Mouse (Mus musculus) neural tube, embryonic 15.5 days (tissue): Measurements from ENCODE around the gene Pccb. TPM values are rescaled to one million over a fixed set of nuclear protein-coding genes. Genes with fewer than 3 reads are reported as not detected.

Experiments used
- ATAC-seq: fragments of 200-750 bp; cut with Nextera tagmentation; 2 replicates; pipeline ENCODE4 v1.8.0; 2017; ENCODE audit warnings: mild to moderate bottlenecking, moderate TSS enrichment, moderate library complexity; ENCODE audit not compliant: low FRiP score
- H3K27ac ChIP-seq: fragments of 300-500 bp; sonication (generic); replicated peaks from 2 replicates; pipeline ENCODE4 v1.5.1; 2015; ENCODE audit warnings: mild to moderate bottlenecking, inconsistent platforms
- H3K27me3 ChIP-seq: fragments of 300-500 bp; sonication (generic); replicated peaks from 2 replicates; pipeline ENCODE4 v1.6.1; 2015; ENCODE audit warnings: inconsistent platforms
- H3K36me3 ChIP-seq: fragments of 300-500 bp; sonication (generic); 2 replicates; pipeline ENCODE4 v1.6.1; 2015; ENCODE audit warnings: inconsistent platforms
- H3K4me1 ChIP-seq: fragments of 300-500 bp; sonication (generic); 2 replicates; pipeline ENCODE4 v1.6.1; 2015; ENCODE audit warnings: inconsistent platforms
- H3K4me2 ChIP-seq: fragments of 300-500 bp; sonication (generic); 2 replicates; pipeline ENCODE4 v1.6.1; 2015; ENCODE audit warnings: inconsistent platforms, mild to moderate bottlenecking, moderate library complexity
- H3K4me3 ChIP-seq: fragments of 300-500 bp; sonication (generic); replicated peaks from 2 replicates; pipeline ENCODE4 v1.5.1; 2015; ENCODE audit warnings: mild to moderate bottlenecking, inconsistent platforms
- H3K9ac ChIP-seq: fragments of 300-500 bp; sonication (generic); replicated peaks from 2 replicates; pipeline ENCODE4 v1.6.1; 2015; ENCODE audit warnings: mild to moderate bottlenecking, inconsistent platforms
- H3K9me3 ChIP-seq: fragments of 300-500 bp; sonication (generic); replicated peaks from 2 replicates; pipeline ENCODE4 v1.6.1; 2016; ENCODE audit warnings: inconsistent platforms
- WGBS: fragments of 180-500 bp; shearing (Covaris S2); methylation state at CpG from one replicate; pipeline ENCODE4 v1.1.7; 2015; ENCODE audit warnings: mixed read lengths; 5-methylcytosine and 5-hydroxymethylcytosine counted together
- polyA plus RNA-seq: library from polyadenylated mRNA; unstranded; fragments of >200 nt; fragmentation: Nextera tagmentation; extraction: Ambion mirVana; gene quantifications from 2 replicates; pipeline ENCODE4 v1.2.1, GENCODE M21; 2015

Pccb gene
- polyA plus RNA-seq, 1 experiment from 2014 or later: 27.0 TPM

GRCm38 (mm10) chr9:101003302-101003701, 31.4 kb downstream of the Pccb start:
- WGBS: 92% methylated on average over 5 of the region's 5 CpGs

GRCm38 (mm10) chr9:101002841-101003240, 31.9 kb downstream of the Pccb start:
- ATAC-seq: no peak
- H3K36me3 ChIP-seq: peaks cover 25% of the 10 kb centered on the region
- no peaks in the 10 kb centered on the region for H3K4me1 ChIP-seq
- H3K4me3 ChIP-seq: no peak overlapping the region
- no peaks in the 10 kb centered on the region for H3K27me3 ChIP-seq
- H3K9me3 ChIP-seq: no peaks in the 10 kb centered on the region; the same call in 1 of the 2 replicates
- no peak overlapping the region for H3K9ac ChIP-seq
- 96% methylated on average over 8 of the region's 8 CpGs for WGBS
- H3K27ac ChIP-seq: no peak overlapping the region
- no peak overlapping the region for H3K4me2 ChIP-seq

More at GRCm38 (mm10) chr9:101003302-101003701, 31.4 kb downstream of the Pccb start:
- Histone ChIP-seq H3K4me1 (no peaks in the 10 kb centered on the region), H3K9me3 (no peaks in the 10 kb centered on the region; the same call in 1 of the 2 replicates), H3K36me3 (peaks cover 22% of the 10 kb centered on the region), H3K4me2 (no peak overlapping the region), H3K27me3 (no peaks in the 10 kb centered on the region), H3K27ac (no peak overlapping the region), H3K4me3 (no peak overlapping the region), H3K9ac (no peak overlapping the region)
- ATAC-seq: no peak

- no peak overlapping the region for H3K27ac ChIP-seq
- ATAC-seq: no peak
- H3K9ac ChIP-seq: no peak overlapping the region
- H3K4me3 ChIP-seq: no peak overlapping the region
- WGBS: 94% methylated on average over 4 of the region's 4 CpGs
- no peaks in the 10 kb centered on the region for H3K4me1 ChIP-seq
- H3K9me3 ChIP-seq: no peaks in the 10 kb centered on the region; the same call in 1 of the 2 replicates
- H3K27me3 ChIP-seq: no peaks in the 10 kb centered on the region
- no peak overlapping the region for H3K4me2 ChIP-seq
- peaks cover 25% of the 10 kb centered on the region for H3K36me3 ChIP-seq
Observed at GRCm38 (mm10) chr9:101002053-101002452, 32.6 kb downstream of the Pccb start.

GRCm38 (mm10) chr9:100997138-100997537, 37.6 kb downstream of the Pccb start:
- Histone ChIP-seq H3K36me3 (peaks cover 42% of the 10 kb centered on the region), H3K27me3 (no peaks in the 10 kb centered on the region), H3K9ac (no peak overlapping the region), H3K27ac (no peak overlapping the region), H3K4me2 (no peak overlapping the region), H3K4me3 (no peak overlapping the region), H3K9me3 (no peaks in the 10 kb centered on the region; the same call in 1 of the 2 replicates), H3K4me1 (no peaks in the 10 kb centered on the region)
- WGBS: 94% methylated on average over 2 of the region's 2 CpGs
- ATAC-seq: no peak

GRCm38 (mm10) chr9:100993937-100994336, 40.8 kb downstream of the Pccb start:
- no peak overlapping the region for H3K4me3 ChIP-seq
- H3K36me3 ChIP-seq: peaks cover 44% of the 10 kb centered on the region
- no peak overlapping the region for H3K27ac ChIP-seq
- no peaks in the 10 kb centered on the region for H3K27me3 ChIP-seq
- H3K4me2 ChIP-seq: no peak overlapping the region
- no peaks in the 10 kb centered on the region for H3K4me1 ChIP-seq
- WGBS: 87% methylated on average over 4 of the region's 4 CpGs
- H3K9ac ChIP-seq: no peak overlapping the region
- H3K9me3 ChIP-seq: no peaks in the 10 kb centered on the region
- ATAC-seq: no peak

GRCm38 (mm10) chr9:100992191-100992590, 42.5 kb downstream of the Pccb start:
- ATAC-seq: no peak
- H3K4me1 ChIP-seq: no peaks in the 10 kb centered on the region
- no peaks in the 10 kb centered on the region for H3K9me3 ChIP-seq
- 67% methylated on average over 2 of the region's 2 CpGs for WGBS
- H3K27me3 ChIP-seq: no peaks in the 10 kb centered on the region
- no peak overlapping the region for H3K4me3 ChIP-seq
- no peak overlapping the region for H3K27ac ChIP-seq
- H3K9ac ChIP-seq: no peak overlapping the region
- H3K4me2 ChIP-seq: no peak overlapping the region
- peaks cover 35% of the 10 kb centered on the region for H3K36me3 ChIP-seq

- ATAC-seq: no peak
- Histone ChIP-seq H3K4me1 (no peaks in the 10 kb centered on the region), H3K4me2 (no peak overlapping the region), H3K36me3 (peaks cover 33% of the 10 kb centered on the region), H3K9me3 (no peaks in the 10 kb centered on the region), H3K27me3 (no peaks in the 10 kb centered on the region), H3K4me3 (no peak overlapping the region), H3K27ac (no peak overlapping the region), H3K9ac (no peak overlapping the region)
- WGBS: 100% methylated on average over 2 of the region's 2 CpGs
Observed at GRCm38 (mm10) chr9:100991321-100991720, 43.4 kb downstream of the Pccb start.

GRCm38 (mm10) chr9:100990609-100991008, 44.1 kb downstream of the Pccb start:
- Histone ChIP-seq H3K9ac (no peak overlapping the region), H3K27ac (no peak overlapping the region), H3K36me3 (peaks cover 34% of the 10 kb centered on the region), H3K4me3 (no peak overlapping the region), H3K9me3 (no peaks in the 10 kb centered on the region), H3K27me3 (no peaks in the 10 kb centered on the region), H3K4me1 (no peaks in the 10 kb centered on the region), H3K4me2 (no peak overlapping the region)
- WGBS: 88% methylated on average over 5 of the region's 5 CpGs
- no peak for ATAC-seq

- H3K4me3 ChIP-seq: no peak overlapping the region
- H3K36me3 ChIP-seq: peaks cover 37% of the 10 kb centered on the region
- H3K4me1 ChIP-seq: no peaks in the 10 kb centered on the region
- WGBS: 95% methylated on average over 3 of the region's 3 CpGs
- no peak for ATAC-seq
- H3K9me3 ChIP-seq: no peaks in the 10 kb centered on the region
- no peak overlapping the region for H3K4me2 ChIP-seq
- no peak overlapping the region for H3K9ac ChIP-seq
- no peak overlapping the region for H3K27ac ChIP-seq
- no peaks in the 10 kb centered on the region for H3K27me3 ChIP-seq
Observed at GRCm38 (mm10) chr9:100987850-100988249, 46.8 kb downstream of the Pccb start.

- 94% methylated on average over 5 of the region's 5 CpGs for WGBS
- no peak for ATAC-seq
- Histone ChIP-seq H3K4me3 (no peak overlapping the region), H3K36me3 (peaks cover 43% of the 10 kb centered on the region), H3K27ac (no peak overlapping the region), H3K27me3 (no peaks in the 10 kb centered on the region), H3K9ac (no peak overlapping the region), H3K4me2 (no peak overlapping the region), H3K9me3 (no peaks in the 10 kb centered on the region), H3K4me1 (no peaks in the 10 kb centered on the region)
Observed at GRCm38 (mm10) chr9:100987006-100987405, 47.7 kb downstream of the Pccb start.

- peaks cover 38% of the 10 kb centered on the region for H3K36me3 ChIP-seq
- H3K4me3 ChIP-seq: no peak overlapping the region
- no peak overlapping the region for H3K9ac ChIP-seq
- H3K4me2 ChIP-seq: no peak overlapping the region
- no peaks in the 10 kb centered on the region for H3K4me1 ChIP-seq
- no peaks in the 10 kb centered on the region for H3K9me3 ChIP-seq
- no peaks in the 10 kb centered on the region for H3K27me3 ChIP-seq
- 97% methylated on average over 25 of the region's 25 CpGs for WGBS
- ATAC-seq: no peak
- no peak overlapping the region for H3K27ac ChIP-seq
Observed at GRCm38 (mm10) chr9:100984381-100985310, 50.1 kb downstream of the Pccb start.

GRCm38 (mm10) chr9:100982786-100983185, 51.9 kb downstream of the Pccb start:
- Histone ChIP-seq H3K4me1 (no peaks in the 10 kb centered on the region), H3K36me3 (peaks cover 32% of the 10 kb centered on the region), H3K4me3 (no peak overlapping the region), H3K27me3 (no peaks in the 10 kb centered on the region), H3K27ac (no peak overlapping the region), H3K9me3 (no peaks in the 10 kb centered on the region), H3K4me2 (no peak overlapping the region), H3K9ac (no peak overlapping the region)
- WGBS: 93% methylated on average over 7 of the region's 7 CpGs
- no peak for ATAC-seq
